Mouse (Mus musculus): ENCODE measurements around the gene Vps36. TPM values are rescaled to one million over a fixed set of nuclear protein-coding genes. Genes with fewer than 3 reads are reported as not detected.
A peak's percentile ranks its signal among the peaks of the same experiment; 100 is the strongest.

Vps36 gene
- polyA plus RNA-seq, 1 experiment from 2014 or later: 41.4 TPM

DNA sequence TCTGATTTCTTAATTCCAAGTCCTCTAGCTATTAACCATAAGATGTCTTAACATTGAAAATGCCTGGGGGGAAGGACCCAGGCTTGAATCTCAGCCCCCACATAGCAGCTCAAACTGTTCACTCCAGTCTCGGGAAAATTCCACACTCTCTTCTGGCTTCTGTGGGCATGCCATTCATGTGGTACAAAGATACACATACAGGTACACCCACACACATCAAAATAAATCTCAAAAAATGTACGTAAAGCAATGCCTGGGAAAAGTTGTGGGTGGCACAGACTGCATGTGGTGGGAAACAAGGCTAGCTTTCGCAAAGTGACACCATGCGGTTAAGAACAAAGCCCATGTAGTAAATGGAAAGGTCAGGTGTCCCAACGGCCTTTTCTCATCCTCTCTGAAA is 23.4 kb upstream of the Vps36 start:
- H3K4me1 ChIP-seq: peaks cover 13% of the 10 kb centered on the region; the same call in 1 of the 2 replicates
- H3K36me3 ChIP-seq: peaks cover 16% of the 10 kb centered on the region
- H3K27ac ChIP-seq (replicated peaks): no peak overlapping the region
- H3K27me3 ChIP-seq: no peaks in the 10 kb centered on the region
- no peaks in the 10 kb centered on the region for H3K9me3 ChIP-seq
- H3K9ac ChIP-seq (replicated peaks): no peak overlapping the region
- no peak overlapping the region for H3K4me2 ChIP-seq (replicated peaks)
- no peak overlapping the region for H3K4me3 ChIP-seq
- ATAC-seq (replicated peaks): no peak
- 92% methylated on average over 5 of the region's 5 CpGs for WGBS

DNA sequence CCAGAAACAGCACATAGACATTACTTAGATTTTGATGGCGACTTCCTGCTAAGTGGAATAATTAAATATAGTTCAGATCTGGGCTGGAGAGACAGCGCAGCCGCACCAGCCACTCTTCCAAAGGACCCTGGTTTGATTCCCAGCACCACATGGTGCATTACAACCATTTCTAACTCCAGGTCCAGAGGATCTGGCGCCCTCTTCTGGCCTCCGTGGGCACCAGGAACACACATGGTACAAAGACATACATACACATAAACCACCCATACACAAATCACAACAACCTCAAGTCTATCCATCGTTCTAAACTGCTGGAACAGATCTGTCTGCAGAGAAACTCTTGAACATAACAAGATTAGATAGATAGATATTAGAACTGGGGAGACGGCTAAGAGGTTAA is 16.6 kb upstream of the Vps36 start:
- no peaks in the 10 kb centered on the region for H3K4me1 ChIP-seq
- H3K36me3 ChIP-seq: peaks cover 30% of the 10 kb centered on the region
- H3K4me3 ChIP-seq: no peak overlapping the region
- no peak overlapping the region for H3K27ac ChIP-seq (replicated peaks)
- WGBS: 98% methylated on average over 7 of the region's 7 CpGs
- no peaks in the 10 kb centered on the region for H3K9me3 ChIP-seq
- H3K27me3 ChIP-seq: no peaks in the 10 kb centered on the region
- no peak for ATAC-seq (replicated peaks)
- no peak overlapping the region for H3K4me2 ChIP-seq (replicated peaks)
- no peak overlapping the region for H3K9ac ChIP-seq (replicated peaks)

DNA sequence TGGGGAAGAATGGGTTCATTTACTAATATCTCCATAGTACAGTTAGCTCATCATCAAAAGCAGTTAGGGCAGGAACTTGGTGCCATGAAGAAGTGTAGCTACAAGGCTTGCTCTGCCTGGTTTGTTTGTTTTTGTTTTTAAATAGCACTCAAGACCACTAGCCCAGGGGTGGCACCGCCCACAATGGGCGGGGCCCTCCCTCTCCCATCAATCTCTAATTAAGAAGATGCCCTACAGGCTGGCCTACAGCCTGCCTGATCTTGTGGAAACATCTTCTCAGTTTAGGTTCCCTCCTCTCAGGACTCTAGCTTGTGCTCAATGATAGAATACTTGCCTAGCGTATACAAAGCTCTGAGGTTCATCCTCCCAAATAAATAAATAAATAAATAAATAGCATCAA is 7.7 kb upstream of the Vps36 start:
- H3K36me3 ChIP-seq: no peaks in the 10 kb centered on the region
- peaks cover 14% of the 10 kb centered on the region for H3K4me1 ChIP-seq
- 0% methylated on average over 3 of the region's 3 CpGs for WGBS
- H3K9ac ChIP-seq (replicated peaks): peak overlapping the region; percentile 52
- H3K9me3 ChIP-seq: no peaks in the 10 kb centered on the region
- H3K27ac ChIP-seq (replicated peaks): peak overlapping the region; percentile 77
- peak overlapping the region; percentile 56 for H3K4me3 ChIP-seq
- 0 out of 2 replicates have a peak, but pooled peaks cover 4% of the 10 kb centered on the region for H3K27me3 ChIP-seq
- peak; percentile 47 for ATAC-seq (replicated peaks)
- H3K4me2 ChIP-seq (replicated peaks): peak overlapping the region; percentile 65

DNA sequence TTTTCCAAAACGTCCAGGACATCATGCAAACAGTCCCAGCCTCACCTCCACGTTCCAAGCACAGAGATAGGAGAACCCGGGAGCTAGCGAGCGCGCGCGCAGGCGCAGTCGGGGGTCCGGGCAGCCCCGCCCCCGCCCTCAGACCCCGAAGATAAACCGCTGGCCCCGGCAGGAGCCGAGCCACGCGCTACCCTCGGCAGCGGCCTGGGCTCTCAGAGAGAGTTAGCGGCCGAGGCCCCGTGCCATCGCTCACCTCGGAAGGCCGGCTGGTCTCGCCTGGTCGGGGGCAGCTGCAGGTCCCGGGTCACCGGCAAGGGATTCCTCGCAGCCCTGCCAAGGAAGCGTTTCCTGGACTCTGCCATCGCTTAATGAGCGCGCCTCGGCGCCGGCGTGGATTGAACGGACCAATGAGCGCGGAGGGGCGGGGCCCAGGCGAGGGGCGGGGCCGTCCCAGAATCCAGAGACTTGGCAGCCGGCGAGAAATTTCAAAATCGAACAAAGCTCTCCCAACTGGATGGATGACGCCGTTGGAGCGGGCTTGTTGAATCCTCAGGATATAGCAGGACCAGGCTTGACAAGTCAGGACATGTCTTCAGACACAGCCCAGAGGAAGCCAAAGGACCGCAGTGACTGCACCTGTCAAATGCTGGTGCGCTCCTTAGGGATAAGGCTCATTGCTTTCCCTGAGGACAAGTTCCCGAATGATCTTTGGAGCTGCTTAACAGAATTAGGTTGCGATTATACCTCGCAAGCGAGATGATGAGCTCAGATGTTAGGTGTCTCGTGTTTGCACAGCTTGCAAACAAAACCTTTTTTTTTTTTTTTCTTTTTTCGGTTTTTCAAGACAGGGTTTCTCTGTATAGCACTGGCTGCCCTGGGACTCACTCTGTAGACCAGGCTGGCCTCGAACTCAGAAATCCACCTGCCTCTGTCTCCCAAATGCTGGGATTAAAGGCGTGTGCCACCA is 6.9 kb upstream of the Vps36 start, which contains the start of gene Ckap2:
Gene Ckap2, minus strand, starts transcription at position 389 of the 967 bp plus-strand sequence.
- peak within 1 kb of the TSS; percentile 77 for H3K27ac ChIP-seq (replicated peaks)
- H3K9ac ChIP-seq (replicated peaks): peak within 1 kb of the TSS; percentile 52
- H3K36me3 ChIP-seq: no peaks in the 10 kb centered on the region
- H3K4me3 ChIP-seq: peak within 1 kb of the TSS; percentile 56
- 2% methylated on average over 63 of the region's 63 CpGs for WGBS
- peak; percentile 98 for ATAC-seq (replicated peaks)
- peak within 1 kb of the TSS; percentile 65 for H3K4me2 ChIP-seq (replicated peaks)
- H3K9me3 ChIP-seq: no peaks in the 10 kb centered on the region
- peaks cover 14% of the 10 kb centered on the region for H3K4me1 ChIP-seq
- H3K27me3 ChIP-seq: 0 out of 2 replicates have a peak, but pooled peaks cover 4% of the 10 kb centered on the region

DNA sequence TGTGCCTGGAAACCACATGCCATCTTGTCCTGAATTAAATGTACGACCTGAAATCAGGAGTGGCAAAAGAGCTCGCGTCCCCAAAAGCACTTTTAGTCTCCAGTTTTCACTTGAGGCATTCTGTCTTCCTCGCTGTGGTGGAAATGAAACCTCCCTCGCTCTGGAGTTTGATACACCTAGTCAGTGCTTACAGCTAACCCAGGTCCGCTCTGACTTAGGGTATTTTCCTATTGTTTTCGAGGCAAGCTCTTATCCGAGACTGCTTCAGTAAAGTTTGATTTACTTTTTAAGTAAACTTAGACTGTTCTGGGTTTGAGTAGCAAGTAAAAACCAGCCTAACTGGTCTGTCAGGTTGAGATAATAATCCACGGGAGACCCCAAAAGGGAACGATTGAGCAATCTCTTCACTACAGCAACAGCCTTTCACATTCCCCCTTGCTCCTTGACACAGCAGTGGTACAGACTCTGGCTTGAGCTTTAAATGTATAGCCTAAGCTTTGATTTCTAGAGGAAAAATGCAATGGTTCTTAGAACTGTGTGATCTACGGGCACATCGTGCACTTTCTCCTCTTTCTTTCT is 912 bp downstream of the Vps36 start:
- Histone ChIP-seq H3K9me3 (no peaks in the 10 kb centered on the region), H3K4me1 (peaks cover 15% of the 10 kb centered on the region), H3K36me3 (no peaks in the 10 kb centered on the region), H3K4me2 (replicated peaks) (peak overlapping the region; percentile 79), H3K9ac (replicated peaks) (peak overlapping the region; percentile 95), H3K27me3 (no peaks in the 10 kb centered on the region), H3K27ac (replicated peaks) (peak overlapping the region; percentile 95), H3K4me3 (peak overlapping the region; percentile 85)
- whole genome bisulfite sequencing: 13% methylated on average over 12 of the region's 12 CpGs
- ATAC-seq (replicated peaks): peak; percentile 28; the same call in 1 of the 2 replicates

DNA sequence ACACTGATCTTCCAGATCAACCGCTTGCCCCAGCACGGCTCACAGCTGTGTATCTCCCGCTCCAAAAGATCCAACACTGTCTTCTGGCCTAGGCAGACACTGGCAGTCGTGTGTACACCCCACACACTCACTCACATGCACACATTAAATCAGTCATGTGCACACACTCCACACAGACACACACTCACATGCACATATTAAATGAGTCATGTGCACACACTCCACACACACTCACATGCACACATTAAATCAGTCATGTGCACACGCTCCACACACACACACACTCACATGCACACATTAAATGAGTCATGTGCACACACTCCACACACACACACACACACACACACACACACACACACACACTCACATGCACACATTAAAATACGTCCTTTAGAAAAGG is 5.3 kb downstream of the Vps36 start:
- no peak overlapping the region for H3K27ac ChIP-seq (replicated peaks)
- H3K36me3 ChIP-seq: peaks cover 21% of the 10 kb centered on the region
- H3K4me3 ChIP-seq: no peak overlapping the region
- H3K9me3 ChIP-seq: no peaks in the 10 kb centered on the region
- WGBS: 88% methylated on average over 6 of the region's 6 CpGs
- H3K27me3 ChIP-seq: no peaks in the 10 kb centered on the region
- ATAC-seq (replicated peaks): no peak
- no peak overlapping the region for H3K4me2 ChIP-seq (replicated peaks)
- no peak overlapping the region for H3K9ac ChIP-seq (replicated peaks)
- peaks cover 15% of the 10 kb centered on the region for H3K4me1 ChIP-seq

DNA sequence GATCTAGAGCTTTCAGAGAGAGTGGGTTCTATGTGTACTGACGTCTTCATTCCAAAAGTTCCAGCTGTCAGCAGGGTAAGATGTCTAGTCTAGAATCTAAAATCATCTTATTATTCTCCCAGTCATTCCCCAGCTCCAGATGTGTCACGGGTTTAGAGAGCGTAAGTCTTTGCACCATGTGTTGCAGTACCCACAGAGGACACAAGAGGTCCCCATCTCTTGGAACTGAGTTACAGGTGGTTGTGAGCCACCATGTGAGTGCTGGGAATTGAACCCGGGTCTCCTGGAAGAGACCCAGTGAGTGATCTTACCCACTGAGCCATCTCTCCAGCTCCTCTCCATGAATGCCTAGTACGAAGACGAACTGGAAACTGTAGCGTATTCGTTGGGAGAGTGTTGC is 6.9 kb downstream of the Vps36 start:
- Histone ChIP-seq H3K4me3 (no peak overlapping the region), H3K27ac (replicated peaks) (no peak overlapping the region), H3K4me1 (peaks cover 4% of the 10 kb centered on the region), H3K9ac (replicated peaks) (no peak overlapping the region), H3K27me3 (no peaks in the 10 kb centered on the region), H3K36me3 (peaks cover 24% of the 10 kb centered on the region), H3K4me2 (replicated peaks) (no peak overlapping the region), H3K9me3 (no peaks in the 10 kb centered on the region)
- 99% methylated on average over 8 of the region's 8 CpGs for WGBS
- ATAC-seq (replicated peaks): no peak

DNA sequence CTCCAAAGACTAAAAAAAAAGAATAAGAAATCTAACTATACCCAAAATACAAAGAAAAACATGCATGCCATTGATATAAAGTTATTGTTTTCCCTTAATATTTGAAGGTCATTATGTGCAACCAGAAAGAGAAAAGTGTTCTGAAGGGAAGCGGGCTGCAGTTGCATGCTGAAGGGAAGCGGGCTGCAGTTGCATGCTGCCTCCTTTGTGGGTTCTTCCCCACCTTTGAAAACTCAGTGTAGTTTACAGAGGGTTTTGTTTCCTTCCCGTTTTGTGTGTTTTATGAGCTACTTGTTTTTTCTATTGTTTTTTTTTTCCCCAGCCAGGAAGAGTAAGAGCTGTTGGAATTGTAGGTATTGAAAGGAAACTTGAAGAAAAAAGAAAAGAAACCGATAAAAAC is 14.9 kb downstream of the Vps36 start:
- Histone ChIP-seq H3K9ac (replicated peaks) (no peak overlapping the region), H3K4me2 (replicated peaks) (no peak overlapping the region), H3K4me3 (no peak overlapping the region), H3K27me3 (no peaks in the 10 kb centered on the region), H3K4me1 (no peaks in the 10 kb centered on the region), H3K9me3 (no peaks in the 10 kb centered on the region), H3K27ac (replicated peaks) (no peak overlapping the region), H3K36me3 (peaks cover 47% of the 10 kb centered on the region)
- no peak for ATAC-seq (replicated peaks)
- WGBS: 85% methylated on average over 4 of the region's 4 CpGs

DNA sequence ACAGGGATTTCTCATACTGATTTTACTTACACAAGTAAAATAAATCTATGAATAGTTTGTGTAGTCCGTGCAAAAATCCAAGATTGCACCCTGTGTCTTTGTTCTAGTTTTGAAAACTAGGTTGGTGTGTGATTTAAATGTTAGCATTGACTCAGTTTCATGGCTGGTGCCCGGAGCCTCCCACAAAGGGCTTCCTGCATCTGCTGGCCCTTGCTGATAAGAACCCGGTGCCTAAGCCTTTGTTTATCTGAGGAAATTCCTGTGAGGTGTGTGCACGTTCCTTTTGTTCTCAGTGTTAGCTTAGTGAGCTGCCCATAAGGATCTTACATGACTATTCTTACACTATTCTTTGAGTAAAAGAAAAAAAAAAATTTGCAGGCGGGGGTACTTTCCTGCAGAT is 16.4 kb downstream of the Vps36 start:
- Histone ChIP-seq H3K9ac (replicated peaks) (no peak overlapping the region), H3K4me1 (no peaks in the 10 kb centered on the region), H3K4me2 (replicated peaks) (no peak overlapping the region), H3K9me3 (no peaks in the 10 kb centered on the region), H3K4me3 (no peak overlapping the region), H3K27ac (replicated peaks) (no peak overlapping the region), H3K27me3 (no peaks in the 10 kb centered on the region), H3K36me3 (peaks cover 48% of the 10 kb centered on the region)
- WGBS: 51% methylated on average over 5 of the region's 5 CpGs
- ATAC-seq (replicated peaks): no peak

DNA sequence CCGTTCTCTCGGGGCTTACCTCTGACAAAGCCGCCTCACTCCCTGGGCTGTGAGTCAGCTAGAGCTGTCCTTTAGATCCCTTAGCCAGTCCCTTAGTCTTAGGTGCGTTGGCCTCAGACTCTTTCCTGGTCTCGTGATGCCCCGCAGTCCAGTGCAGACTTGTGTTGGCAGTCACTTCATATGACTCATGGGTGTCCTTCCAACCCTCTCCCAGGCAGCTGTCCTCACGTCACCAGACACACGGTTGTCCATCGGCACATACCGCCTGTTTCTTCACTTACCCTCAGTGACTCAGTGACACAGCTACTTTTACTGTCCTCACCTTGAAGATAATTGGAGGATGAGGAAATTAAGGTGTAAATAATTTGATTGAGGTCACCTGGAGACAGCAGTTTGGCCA is 22.2 kb downstream of the Vps36 start:
- peaks cover 68% of the 10 kb centered on the region for H3K36me3 ChIP-seq
- no peak overlapping the region for H3K4me3 ChIP-seq
- ATAC-seq (replicated peaks): no peak
- no peak overlapping the region for H3K9ac ChIP-seq (replicated peaks)
- no peaks in the 10 kb centered on the region for H3K27me3 ChIP-seq
- WGBS: 94% methylated on average over 10 of the region's 10 CpGs
- no peaks in the 10 kb centered on the region for H3K9me3 ChIP-seq
- H3K27ac ChIP-seq (replicated peaks): no peak overlapping the region
- H3K4me1 ChIP-seq: no peaks in the 10 kb centered on the region
- H3K4me2 ChIP-seq (replicated peaks): no peak overlapping the region

DNA sequence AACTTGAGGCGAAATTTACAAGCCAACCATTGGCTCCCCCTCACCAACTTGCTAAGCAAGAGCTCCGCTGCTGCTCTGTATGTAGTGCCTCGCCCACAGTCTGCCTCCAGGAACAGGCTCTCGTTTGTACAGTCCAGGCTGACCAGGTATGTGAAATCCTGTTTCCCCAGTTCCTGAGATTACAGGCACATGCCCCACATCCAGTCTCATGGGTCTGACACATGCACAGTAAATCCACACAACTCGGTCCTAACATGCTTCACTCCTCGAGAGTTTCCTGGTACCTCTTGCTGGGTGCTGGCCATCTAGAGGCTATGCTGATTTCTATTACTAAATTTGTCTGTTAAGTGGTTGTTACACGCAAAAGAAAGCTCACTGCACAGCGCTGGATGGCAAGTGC is 33.8 kb downstream of the Vps36 start:
- Histone ChIP-seq H3K4me1 (peaks cover 7% of the 10 kb centered on the region), H3K4me3 (no peak overlapping the region), H3K9me3 (no peaks in the 10 kb centered on the region), H3K36me3 (peaks cover 9% of the 10 kb centered on the region; the same call in 1 of the 2 replicates), H3K27me3 (peaks cover 13% of the 10 kb centered on the region; the same call in 1 of the 2 replicates), H3K9ac (replicated peaks) (no peak overlapping the region), H3K27ac (replicated peaks) (no peak overlapping the region), H3K4me2 (replicated peaks) (no peak overlapping the region)
- ATAC-seq (replicated peaks): no peak
- WGBS: 68% methylated on average over 8 of the region's 8 CpGs
